Mouse (Mus musculus) T-helper 1 cell (primary cell): ENCODE measurements around the gene Immp2l.

Experiments used
- in situ Hi-C: fragments of 300-600 bp; cut with MboI, MseI; formaldehyde crosslinking; loops from one replicate; pipeline ENCODE4 v1.15.1; 2025; ENCODE audit warnings: high pct_unique_total_duplicates

Gene Immp2l

DNA sequence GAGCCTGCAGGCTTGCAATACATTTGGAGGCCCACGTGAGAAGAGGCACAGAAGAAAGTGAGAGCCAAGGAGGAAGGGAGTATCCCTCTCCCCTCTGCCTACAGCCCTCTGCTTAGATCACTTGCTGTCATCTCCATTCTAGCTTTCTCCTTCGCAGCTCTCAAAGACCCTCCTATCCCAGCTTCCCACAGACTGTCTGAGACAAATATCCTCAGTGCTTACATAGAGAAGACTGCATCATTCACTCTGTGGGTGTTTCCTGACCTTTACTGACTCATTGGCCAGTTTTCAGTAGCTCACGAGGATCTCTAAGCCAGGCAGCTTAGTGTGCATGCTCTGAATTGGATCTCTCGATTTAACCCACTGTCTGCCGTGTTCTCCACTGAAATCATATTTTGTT, 495.0 kb downstream of the Immp2l start:
- in situ Hi-C loops: no loop called here

DNA sequence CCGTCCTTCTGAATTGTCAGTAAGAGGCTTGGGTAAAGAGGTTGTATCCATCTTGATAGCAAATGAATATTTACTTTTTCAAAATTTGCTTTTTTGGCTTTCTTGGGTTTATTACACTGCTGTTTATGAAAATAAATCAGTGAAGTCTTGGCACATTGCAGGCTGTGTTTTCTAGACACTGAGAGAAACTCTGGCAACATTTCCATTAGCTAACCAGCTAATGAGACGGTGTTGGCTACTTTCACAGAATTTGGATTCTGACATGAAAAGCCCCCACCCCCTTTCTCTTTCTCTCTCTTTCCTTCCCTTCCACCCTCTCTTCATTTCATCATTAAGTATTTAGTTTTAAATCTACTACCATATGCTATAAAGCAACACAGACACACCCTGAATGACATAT, 496.4 kb downstream of the Immp2l start:
- in situ Hi-C loops: no loop called here

DNA sequence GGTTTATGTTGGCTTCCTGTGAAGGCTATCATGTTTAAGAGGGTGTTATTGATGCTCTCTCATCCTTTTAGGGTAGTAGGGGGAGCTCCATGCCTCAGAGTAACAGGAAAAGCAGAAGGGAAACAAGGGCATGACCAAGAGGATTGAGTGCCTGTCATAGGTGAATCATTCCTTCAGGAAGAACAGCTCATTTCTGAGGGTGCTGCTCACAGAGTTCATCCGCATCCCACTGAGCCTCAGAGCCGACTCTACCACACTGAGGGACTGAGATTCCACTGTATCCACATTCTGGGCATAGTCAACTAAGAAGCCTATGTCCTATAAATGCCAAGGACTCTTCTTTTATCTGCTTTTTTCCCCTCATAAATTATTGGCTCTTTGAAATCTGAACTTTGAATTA, 497.8 kb downstream of the Immp2l start:
- in situ Hi-C loops: no loop called here

DNA sequence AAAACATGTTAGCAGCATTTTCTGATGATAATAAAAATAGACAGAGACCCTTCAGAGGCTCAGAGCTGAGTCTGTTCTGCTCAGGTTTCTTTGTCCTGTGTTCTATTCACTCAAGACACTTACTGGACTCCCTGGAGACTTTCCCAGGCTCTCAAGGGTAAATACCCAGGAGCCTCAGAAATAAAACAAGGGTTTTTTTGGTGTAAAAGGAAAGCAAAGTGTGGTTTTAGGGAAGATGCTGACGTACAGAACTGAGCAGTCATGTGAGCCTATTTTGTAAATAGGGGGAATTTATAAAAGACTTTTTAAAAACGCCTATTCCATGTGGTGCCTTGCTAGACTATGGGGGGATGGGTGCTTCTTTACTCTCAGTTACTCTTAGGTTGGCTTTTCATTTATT, 502.8 kb downstream of the Immp2l start:
- in situ Hi-C loops: no loop called here

DNA sequence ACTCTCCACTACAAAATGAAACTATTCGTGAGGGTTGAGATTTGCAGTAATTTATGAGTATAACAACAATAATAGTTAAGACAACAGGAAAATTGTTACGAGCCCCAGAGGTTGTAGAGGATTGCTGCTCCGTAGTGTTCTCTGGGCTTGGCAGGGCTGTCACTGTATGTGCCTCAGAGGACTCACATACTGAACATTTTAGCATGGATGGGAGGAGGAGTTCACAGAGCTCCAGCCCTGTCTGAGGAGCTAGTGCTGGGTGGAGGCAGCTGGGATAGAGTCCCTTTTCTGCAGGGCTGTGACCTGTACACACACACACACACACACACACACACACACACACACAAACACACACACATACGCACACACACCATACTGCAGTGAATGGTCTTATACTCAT, 504.5 kb downstream of the Immp2l start:
- in situ Hi-C loops: no loop called here

DNA sequence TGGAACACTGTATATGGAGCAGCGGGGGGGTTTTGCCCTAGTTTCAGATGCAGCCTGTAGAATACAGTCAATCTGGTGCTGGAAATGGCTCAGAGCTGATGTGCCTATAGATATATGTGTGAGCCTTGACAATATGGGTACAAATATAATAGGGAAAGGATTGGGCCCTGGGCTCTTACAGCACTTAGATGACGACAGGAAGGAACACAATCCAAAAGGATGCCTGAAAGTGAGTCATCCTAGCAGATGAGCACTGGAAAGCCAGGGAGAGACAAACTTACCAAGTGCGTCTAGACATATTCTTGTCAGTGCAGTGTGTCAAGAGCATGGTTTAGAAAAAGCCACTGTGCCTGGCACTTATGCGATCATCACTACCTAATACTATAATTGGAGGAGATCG, 516.1 kb downstream of the Immp2l start:
- in situ Hi-C loops: no loop called here

DNA sequence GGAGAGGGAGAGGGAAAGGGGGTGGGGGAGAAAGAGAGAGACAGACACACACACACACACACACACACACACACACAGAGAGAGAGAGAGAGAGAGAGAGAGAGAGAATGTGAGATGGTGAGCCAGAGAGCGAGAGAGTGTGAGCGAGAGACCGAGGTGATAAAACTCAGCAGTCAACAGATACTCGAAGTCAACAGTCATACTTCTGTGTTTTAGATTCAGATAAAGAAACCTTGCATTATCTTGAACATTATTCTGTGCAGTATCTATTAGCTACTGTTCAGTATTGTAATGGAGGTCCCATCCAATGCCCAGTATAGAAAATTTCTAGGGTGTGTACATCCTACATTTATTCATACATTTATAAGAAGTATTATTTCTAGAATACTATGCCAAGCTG, 527.7 kb downstream of the Immp2l start:
- in situ Hi-C loops: no loop called here

DNA sequence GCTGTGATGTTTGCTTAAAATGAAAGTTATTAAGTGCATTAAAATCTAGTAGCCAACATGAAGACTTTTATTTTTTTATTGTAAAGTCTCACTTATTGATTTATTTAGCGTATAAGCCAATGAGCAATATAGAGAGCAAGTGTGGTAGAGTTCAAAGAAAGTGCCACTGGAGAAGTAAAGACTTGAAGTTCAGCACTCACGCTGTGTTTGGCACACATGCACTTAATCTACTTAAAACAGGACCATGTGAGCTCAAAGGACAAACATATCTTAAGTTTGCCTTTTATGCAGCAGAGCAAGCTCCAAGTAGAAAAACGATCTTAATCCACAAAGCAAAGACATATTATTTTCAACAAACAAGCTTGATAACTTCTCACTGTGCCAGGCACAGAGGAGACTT, 533.9 kb downstream of the Immp2l start:
- in situ Hi-C loops: no loop called here

DNA sequence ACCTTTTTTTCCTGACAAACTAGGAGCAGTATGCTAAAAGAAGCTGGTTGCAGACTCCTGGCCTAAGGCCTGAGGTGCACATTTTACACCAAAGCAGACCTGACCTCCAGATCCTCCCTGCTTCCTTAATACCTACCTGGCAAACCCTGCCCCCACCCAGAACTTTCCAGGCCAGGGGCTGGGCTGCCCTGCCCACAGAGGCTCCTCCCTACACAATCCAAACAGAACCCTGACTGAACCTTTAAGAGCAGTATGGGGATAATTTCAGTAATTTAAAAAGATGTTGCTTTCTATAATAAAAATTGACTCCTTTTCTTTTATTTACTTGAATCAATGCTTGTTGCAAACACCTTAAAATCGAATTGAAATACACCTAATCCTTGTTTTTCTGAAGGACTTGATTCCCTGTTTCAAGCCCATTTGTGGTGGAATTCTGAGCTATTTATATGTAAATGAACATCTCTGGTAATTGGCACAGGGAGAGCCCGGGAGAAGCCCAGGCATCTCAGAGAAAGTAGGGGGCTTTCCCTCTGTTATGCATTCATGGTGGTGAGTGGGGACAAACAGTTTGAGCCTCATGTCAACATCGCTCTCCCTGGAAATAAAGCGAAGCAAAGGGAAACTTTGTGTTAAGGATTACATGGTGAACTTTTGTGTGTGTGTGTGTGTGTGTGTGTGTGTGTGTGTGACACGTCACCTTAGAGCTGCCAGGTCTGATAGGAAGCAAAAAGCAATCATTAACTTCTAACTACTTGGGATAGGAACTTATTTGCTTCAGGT, 535.3 kb downstream of the Immp2l start:
- in situ Hi-C loops: no loop called here

DNA sequence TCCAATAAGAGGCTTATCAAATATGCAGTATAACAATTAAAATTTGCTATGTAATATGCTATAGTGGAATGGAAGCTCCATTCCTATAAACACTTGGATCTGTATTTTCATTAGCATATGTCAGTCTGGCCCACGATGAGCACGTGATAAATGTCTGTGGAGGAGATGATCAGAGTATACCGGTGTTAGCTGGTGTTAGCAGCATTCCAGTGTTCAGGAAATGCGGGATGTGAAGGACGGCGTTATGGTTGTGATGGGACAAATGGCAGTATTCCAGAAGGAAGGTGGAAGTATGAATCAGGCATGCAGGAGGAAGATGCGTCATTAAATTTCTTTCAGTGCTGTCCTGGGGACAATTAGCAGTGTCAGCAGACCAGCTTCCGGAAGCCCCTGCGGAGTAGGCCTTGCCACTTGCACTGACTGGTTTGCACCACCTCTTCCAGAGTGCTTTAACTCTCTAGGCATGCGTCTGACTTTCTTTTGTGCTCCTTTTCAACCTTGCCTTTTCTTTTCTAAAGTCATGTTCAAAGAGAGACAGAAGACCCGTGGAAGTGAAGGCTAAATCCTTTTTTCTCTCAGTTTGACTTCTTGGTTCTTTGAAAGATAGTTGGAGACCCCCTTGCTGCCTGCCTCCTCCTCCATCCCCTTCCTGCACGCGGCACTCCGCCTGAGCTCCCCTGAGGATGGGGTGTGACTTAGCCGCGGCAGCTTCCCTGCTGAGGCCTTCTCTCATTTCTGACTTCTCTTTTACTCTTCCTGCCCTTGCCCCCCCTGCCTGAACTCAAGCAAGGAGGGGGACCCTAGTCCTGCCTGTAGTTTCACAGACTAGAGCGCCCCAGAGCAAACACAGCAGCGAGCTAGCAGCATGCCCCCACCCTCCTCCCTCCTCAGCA, 541.9 kb downstream of the Immp2l start:
- in situ Hi-C loops: no loop called here

DNA sequence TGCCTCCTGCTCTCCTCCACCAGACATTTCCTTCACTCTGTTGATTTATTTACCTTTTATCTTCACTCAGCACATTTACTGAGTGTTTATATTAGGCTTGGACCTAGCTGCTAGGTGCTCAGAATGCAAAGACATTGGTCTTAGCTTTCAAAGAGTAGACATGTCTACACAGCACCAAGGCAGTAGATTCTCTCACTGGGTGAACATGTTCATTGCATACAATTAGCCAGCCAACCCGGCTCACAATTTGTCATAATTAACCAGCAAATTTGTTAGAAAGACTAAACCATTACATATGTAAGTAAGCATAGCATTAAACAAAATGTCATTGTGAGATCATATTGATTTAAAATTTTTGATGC, 542.5 kb downstream of the Immp2l start:
- in situ Hi-C loops: no loop called here

DNA sequence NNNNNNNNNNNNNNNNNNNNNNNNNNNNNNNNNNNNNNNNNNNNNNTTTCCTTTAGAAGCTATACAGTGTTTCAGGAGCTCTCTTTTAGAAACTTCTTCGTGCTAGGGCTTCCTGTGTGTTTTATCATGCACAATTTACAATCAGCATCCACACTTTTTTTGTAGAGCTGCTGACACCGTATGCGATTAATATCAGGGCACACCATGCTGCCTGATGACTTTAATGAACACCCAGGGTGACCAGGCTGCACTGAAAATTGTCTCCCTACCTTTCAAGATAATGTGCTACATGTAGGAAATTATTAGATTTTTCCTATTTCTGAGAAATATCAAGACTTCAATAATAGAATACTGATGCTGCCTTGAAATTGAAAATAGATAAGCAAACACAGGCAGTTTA, 549.9 kb downstream of the Immp2l start:
- in situ Hi-C loops: no loop called here

DNA sequence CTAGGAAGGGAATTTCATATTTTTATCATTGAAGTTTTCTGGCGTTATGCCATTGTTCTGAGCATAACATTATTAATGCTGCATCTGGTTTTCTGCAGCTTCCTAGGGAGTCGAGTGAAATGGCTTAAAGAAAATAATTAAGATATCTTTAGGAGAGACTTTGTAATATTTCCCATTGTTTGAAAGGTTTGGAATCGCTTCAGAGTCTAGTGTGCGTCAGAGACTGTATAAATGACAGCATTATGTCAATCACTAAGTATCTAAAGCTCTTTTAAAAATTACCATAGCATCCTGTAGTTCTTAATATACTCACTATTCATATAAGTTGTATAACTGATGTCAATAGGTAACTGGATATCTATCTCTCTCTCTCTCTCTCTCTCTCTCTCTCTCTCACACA, 551.3 kb downstream of the Immp2l start:
- in situ Hi-C loops: no loop called here

DNA sequence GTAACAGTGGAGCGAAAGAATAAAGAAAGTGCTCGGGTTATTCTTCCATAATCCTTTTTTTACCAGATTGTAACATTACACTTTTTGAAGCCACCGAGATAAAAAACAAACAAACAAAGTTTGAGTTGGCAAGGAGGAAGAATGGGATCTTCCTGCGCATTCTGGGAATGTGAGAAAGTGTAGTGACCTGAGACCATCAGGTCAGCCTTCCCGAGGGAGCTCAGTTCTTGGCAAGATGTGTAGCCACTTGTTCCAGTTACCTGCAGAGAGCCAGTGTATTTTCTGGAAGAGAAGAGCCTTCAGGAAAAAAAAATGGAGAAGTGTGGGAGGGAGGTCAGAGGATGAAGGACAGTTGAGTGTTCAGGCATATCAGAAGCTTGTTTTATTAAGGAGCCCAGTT, 569.5 kb downstream of the Immp2l start:
- in situ Hi-C loops: no loop called here

DNA sequence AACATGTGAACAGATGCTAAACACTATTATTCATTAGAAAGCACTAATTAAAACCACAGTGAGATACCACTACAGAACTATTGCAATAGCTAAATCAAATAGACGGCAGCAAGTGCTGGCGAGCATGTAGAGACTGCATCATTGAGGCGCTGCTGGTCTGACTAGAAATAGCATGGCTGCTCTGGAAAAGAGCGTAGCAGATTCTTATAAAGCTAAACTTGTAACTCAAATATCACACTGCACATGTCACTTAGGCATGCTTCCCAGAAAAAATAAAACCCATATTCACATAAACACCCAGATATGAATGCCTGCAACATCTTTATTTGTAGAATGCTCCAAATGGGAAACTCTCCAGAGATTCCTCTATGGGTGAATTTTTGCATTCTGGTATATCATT, 570.1 kb downstream of the Immp2l start:
- in situ Hi-C loops: no loop called here

DNA sequence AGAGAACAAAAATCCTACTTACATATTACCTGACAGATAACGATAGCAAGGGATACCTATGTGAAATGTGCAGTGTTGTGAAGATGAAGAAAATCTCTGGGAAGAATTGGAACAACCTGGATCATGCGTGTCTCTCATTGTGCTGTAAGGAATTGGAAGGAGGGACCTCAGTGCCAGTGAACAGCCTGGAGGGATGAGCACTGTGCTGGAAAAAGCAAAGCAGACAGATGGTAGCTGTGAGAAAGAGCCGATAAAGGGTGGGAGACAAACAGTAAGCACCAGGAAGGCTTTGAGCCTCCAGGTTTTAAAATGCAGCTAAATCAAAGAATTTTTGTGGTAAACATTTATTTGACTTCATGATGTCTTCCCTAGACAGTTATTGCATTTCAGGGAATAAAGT, 591.4 kb downstream of the Immp2l start:
- in situ Hi-C loops: no loop called here

DNA sequence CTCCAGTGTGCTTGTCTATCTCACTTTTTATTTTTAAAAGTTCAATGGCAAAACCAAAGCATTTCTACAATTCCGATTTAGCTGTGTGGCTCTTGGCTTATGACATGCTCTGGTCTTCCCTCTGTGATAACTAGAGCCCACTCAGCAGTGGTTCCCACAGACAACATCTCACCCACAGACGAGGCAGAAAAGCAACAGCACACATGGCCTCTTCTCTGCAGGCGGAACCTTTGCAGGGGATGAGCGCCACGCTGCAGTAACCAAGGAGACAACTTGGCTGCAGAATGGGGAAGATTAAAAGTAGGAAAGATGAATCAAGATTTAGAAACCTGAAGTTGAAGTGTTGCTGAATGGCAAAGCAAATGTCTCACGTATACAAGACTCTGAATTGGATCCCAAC, 597.5 kb downstream of the Immp2l start:
- in situ Hi-C loops: no loop called here

DNA sequence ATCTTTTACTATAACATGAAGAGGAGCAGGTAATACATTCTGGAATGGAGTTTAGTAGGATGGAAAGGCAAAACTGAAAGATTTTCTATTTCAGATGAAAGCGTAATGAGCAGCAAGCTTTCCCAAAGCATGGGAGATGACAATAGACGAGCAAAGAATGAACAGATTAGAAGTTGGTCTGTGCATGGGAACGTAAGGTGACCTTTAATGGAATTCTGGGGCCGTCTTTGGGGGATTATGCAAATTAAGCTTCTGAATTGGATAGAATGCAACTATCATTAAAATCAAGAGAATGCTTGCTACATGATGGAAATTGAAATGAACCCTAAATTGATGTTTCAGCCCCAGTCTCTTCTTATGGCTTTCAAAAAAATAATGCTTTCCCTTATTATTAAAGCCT, 619.4 kb downstream of the Immp2l start:
- in situ Hi-C loops: no loop called here

DNA sequence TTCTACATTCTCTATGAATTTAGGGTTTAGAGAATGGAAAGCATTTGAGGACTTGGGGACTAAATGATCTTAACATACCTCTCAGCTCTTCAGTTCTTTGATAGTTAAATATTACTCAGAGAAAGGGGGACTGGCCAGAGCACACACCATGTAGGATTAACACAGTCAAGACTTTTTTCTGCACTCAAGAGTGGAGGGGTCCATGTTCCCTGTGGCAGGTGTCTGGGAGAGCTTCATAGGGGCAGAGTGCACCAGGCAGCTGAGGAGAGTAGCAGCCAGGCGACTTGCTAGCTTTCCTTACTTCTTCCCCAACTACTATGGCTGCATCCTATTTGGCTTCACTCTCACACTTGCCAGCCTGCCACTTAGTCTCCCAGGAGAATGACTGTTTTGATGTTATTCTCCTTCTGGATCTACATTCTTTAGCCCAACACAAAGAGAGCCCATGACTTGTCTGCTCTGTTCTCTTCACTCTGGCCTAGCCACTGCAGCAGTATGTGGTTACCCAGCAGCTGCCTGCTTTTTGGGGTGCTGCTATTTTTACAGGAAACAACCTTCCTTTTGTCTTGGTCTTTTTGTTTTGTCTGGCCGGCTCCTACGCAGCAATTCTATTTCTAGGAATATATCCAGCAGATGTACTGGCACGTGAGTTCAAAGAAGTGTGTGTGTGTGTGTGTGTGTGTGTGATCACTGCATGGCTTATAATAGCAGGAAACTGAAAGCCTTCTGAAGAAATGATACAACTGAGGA, 621.1 kb downstream of the Immp2l start:
- in situ Hi-C loops: no loop called here

DNA sequence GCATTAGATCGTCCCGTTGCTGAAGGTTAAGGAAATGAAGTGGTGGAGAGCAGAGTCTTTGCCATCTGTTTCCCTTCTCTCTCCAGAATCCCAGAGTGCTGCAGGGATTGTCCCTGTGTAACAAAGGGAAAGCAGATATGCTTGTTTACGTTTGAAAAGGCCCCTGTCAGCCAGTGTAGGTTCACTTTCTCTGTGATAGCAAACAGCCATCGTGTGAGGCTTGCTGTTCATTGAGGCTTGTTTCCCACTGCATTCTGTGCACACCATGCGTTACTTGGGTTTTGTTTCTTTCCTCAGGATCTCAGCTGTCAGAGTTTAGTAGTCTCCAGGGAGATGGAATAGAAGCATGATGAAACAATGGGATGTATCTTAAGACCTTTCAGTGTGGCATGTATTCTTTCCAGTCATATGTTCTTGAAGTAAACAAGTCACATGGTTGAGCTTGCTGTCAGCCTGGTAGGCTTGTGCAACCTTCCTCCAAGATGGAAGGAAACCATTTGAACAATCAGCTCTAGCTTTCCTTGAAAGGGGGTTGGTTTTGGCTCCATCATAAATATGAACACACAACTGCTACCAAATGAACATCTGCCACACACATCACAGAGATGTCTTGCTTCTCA, 623.2 kb downstream of the Immp2l start:
- in situ Hi-C loops: no loop called here

DNA sequence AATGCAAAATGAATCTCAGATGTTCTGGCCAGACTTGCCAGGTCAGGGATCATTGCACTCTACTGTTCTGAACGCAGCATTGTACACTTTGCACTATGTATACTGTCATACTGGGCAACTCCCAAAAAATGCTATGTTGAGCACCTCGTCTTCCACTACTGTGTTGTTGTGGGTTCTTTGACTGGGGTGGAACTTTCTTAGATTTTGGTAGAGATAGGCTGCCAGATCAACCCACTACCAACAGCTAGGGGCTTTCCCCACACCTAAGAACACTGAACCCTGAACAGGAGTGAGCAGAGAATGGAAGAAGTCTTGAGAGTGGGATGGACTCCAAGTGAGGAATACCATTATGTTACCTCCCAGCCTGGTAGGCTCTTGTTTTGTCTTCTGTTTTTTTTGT, 623.8 kb downstream of the Immp2l start:
- in situ Hi-C loops: no loop called here
